Mouse (Mus musculus) stomach, embryonic 16.5 days (tissue): Measurements from ENCODE around the gene S100a6. TPM values are rescaled to one million over a fixed set of nuclear protein-coding genes. Genes with fewer than 3 reads are reported as not detected.

ENCODE experiments used
- polyA plus RNA-seq: library from polyadenylated mRNA; unstranded; fragments of >200 nt; fragmentation: Nextera tagmentation; extraction: Ambion mirVana; gene quantifications from 2 replicates; pipeline ENCODE4 v1.2.1, GENCODE M21; 2015

Gene S100a6
- polyA plus RNA-seq, 1 experiment from 2014 or later, result 820 TPM

Other genes starting within 250 kb of the S100a6 start
- gene Slc27a3, start 222.9 kb upstream of the S100a6 start, polyA plus RNA-seq, result 10.1 TPM in 2 replicates
- gene Ints3, start 179.3 kb upstream of the S100a6 start, polyA plus RNA-seq, result 22.4 and 23.0 TPM in 2 replicates
- 5.9 and 6.4 TPM in 2 replicates for gene Npr1, start 147.0 kb upstream of the S100a6 start, polyA plus RNA-seq
- gene Ilf2, start 136.8 kb upstream of the S100a6 start, polyA plus RNA-seq, result 137 and 147 TPM in 2 replicates
- 77.5 and 79.1 TPM in 2 replicates for gene Snapin, start 121.8 kb upstream of the S100a6 start, polyA plus RNA-seq
- 92.7 and 105 TPM in 2 replicates for gene Chtop, start 103.4 kb upstream of the S100a6 start, polyA plus RNA-seq
- gene S100a1, start 98.5 kb upstream of the S100a6 start, polyA plus RNA-seq, result 85.3 and 99.1 TPM in 2 replicates
- gene S100a13, start 98.4 kb upstream of the S100a6 start, polyA plus RNA-seq, result 37.3 and 44.1 TPM in 2 replicates
- 149 and 199 TPM in 2 replicates for gene S100a14, start 86.0 kb upstream of the S100a6 start, polyA plus RNA-seq
- 407 and 487 TPM in 2 replicates for gene S100a16, start 75.6 kb upstream of the S100a6 start, polyA plus RNA-seq
- gene S100a3, start 52.3 kb upstream of the S100a6 start, polyA plus RNA-seq, result 2.6 and 5.0 TPM in 2 replicates
- gene S100a2, start 22.6 kb upstream of the S100a6 start, polyA plus RNA-seq, result 0.93 and 1.3 TPM in 2 replicates
- not detected in 2 replicates for gene Gm42674, start 11.0 kb upstream of the S100a6 start, polyA plus RNA-seq
- gene S100a4, start 9.1 kb upstream of the S100a6 start, polyA plus RNA-seq, result 12.5 and 15.1 TPM in 2 replicates
- 4.5 and 5.2 TPM in 2 replicates for gene S100a5, start 4.4 kb upstream of the S100a6 start, polyA plus RNA-seq
- gene S100a7a, start 41.1 kb downstream of the S100a6 start, polyA plus RNA-seq, result 9.8 and 29.5 TPM in 2 replicates
- 235 and 367 TPM in 2 replicates for gene S100a8, start 56.1 kb downstream of the S100a6 start, polyA plus RNA-seq
- gene S100a9, start 82.8 kb downstream of the S100a6 start, polyA plus RNA-seq, result 151 and 235 TPM in 2 replicates
- 0.06 and 0.36 TPM in 2 replicates for gene Pglyrp4, start 114.0 kb downstream of the S100a6 start, polyA plus RNA-seq
- not detected in 2 replicates for gene Gm5849, start 165.0 kb downstream of the S100a6 start, polyA plus RNA-seq